Mouse (Mus musculus) CH12.LX (cell line): ENCODE data around the gene Lman1l. TPM values are rescaled to one million over a fixed set of nuclear protein-coding genes. Genes with fewer than 3 reads are reported as not detected.
A peak's percentile ranks its signal among the peaks of the same experiment; 100 is the strongest.

Experiments
- DNase-seq: peaks from one replicate; pipeline ENCODE4 v3.0.0-alpha.2; 2013; ENCODE audit errors: extremely low read depth
- H3K27ac ChIP-seq: 2 replicates; pipeline ENCODE4 v1.5.1; 2012; ENCODE audit warnings: low read depth, mild to moderate bottlenecking, control low read depth, moderate library complexity; ENCODE audit not compliant: insufficient read depth
- H3K27me3 ChIP-seq: replicated peaks from 2 replicates; pipeline ENCODE3; 2012; ENCODE audit warnings: inconsistent platforms
- H3K36me3 ChIP-seq, 2 experiments: replicated peaks in 1 of 2; 2 replicates each; pipeline versions ENCODE3 to v1.6.1; 2012; ENCODE audit warnings: inconsistent platforms in 1 of 2, low read length in 1 of 2, mild to moderate bottlenecking in 1 of 2, mixed read lengths in 1 of 2, moderate library complexity in 1 of 2; ENCODE audit not compliant: control insufficient read depth in 1 of 2, insufficient read depth in 1 of 2
- H3K4me1 ChIP-seq, 2 experiments: 2 replicates each; pipeline ENCODE4 v1.6.1; 2012; ENCODE audit warnings: inconsistent platforms in 1 of 2, moderate library complexity in 1 of 2; ENCODE audit not compliant: insufficient read depth in 2 of 2, control insufficient read depth in 1 of 2
- H3K4me2 ChIP-seq: 2 replicates; pipeline ENCODE4 v1.6.1; 2012; ENCODE audit warnings: low read depth, mild to moderate bottlenecking, control low read depth; ENCODE audit not compliant: poor library complexity, insufficient read depth, severe bottlenecking
- H3K4me3 ChIP-seq, 3 experiments: fragments of 150-350 bp in 1 of 3; sonication (generic) in 1 of 3; replicated peaks in 1 of 3; 2 replicates each; pipeline versions ENCODE3 to v1.5.1; 2011 to 2012; ENCODE audit warnings: low read depth in 2 of 3, low read length in 2 of 3, mild to moderate bottlenecking in 2 of 3, moderate library complexity in 2 of 3, control low read depth in 1 of 3, improper control_type of control experiment in 1 of 3, inconsistent platforms in 1 of 3, mixed read lengths in 1 of 3; ENCODE audit not compliant: poor library complexity in 1 of 3
- H3K79me2 ChIP-seq: replicated peaks from 2 replicates; pipeline ENCODE4 v1.6.1; 2012; ENCODE audit warnings: mild to moderate bottlenecking, moderate library complexity; ENCODE audit not compliant: control insufficient read depth, poor library complexity, insufficient read depth, severe bottlenecking; ENCODE audit errors: extremely low read depth
- H3K9ac ChIP-seq: 2 replicates; pipeline ENCODE4 v1.6.1; 2012; ENCODE audit warnings: low read depth, mild to moderate bottlenecking, control low read depth, moderate library complexity; ENCODE audit not compliant: insufficient read depth
- H3K9me3 ChIP-seq: replicated peaks from 2 replicates; pipeline ENCODE3; 2012; ENCODE audit warnings: low read length, inconsistent platforms, mixed read lengths
- BHLHE40 ChIP-seq: IDR thresholded peaks from 2 replicates; pipeline ENCODE4 v1.6.1; 2011; ENCODE audit warnings: mild to moderate bottlenecking, low read depth, low read length, improper control_type of control experiment
- CHD2 ChIP-seq: IDR thresholded peaks from 2 replicates; pipeline ENCODE4 v1.6.1; 2011; ENCODE audit warnings: low read length, improper control_type of control experiment
- E2F4 ChIP-seq: IDR thresholded peaks from 2 replicates; pipeline ENCODE4 v1.6.1; 2011; ENCODE audit warnings: low read depth, low read length, improper control_type of control experiment; ENCODE audit not compliant: insufficient replicate concordance
- ELF1 ChIP-seq: IDR thresholded peaks from 2 replicates; pipeline ENCODE4 v1.6.1; 2014; ENCODE audit warnings: low read depth, mild to moderate bottlenecking, inconsistent platforms, low read length, improper control_type of control experiment
- EP300 ChIP-seq: IDR thresholded peaks from 2 replicates; pipeline ENCODE4 v1.6.1; 2011; ENCODE audit warnings: low read length, improper control_type of control experiment
- IRF4 ChIP-seq: IDR thresholded peaks from 2 replicates; pipeline ENCODE4 v1.6.1; 2014; ENCODE audit warnings: low read depth, mild to moderate bottlenecking, inconsistent platforms, low read length, improper control_type of control experiment
- MAFK ChIP-seq: IDR thresholded peaks from 2 replicates; pipeline ENCODE4 v1.6.1; 2011; ENCODE audit warnings: low read length, improper control_type of control experiment; ENCODE audit not compliant: insufficient replicate concordance
- MEF2A ChIP-seq: IDR thresholded peaks from 2 replicates; pipeline ENCODE4 v1.6.1; 2014; ENCODE audit warnings: low read depth, mild to moderate bottlenecking, inconsistent platforms, low read length, improper control_type of control experiment, borderline replicate concordance
- MYC ChIP-seq: IDR thresholded peaks from 2 replicates; pipeline ENCODE4 v1.6.1; 2011; ENCODE audit warnings: low read depth, mild to moderate bottlenecking, improper control_type of control experiment, low read length
- NELFE ChIP-seq: IDR thresholded peaks from 2 replicates; pipeline ENCODE4 v1.6.1; 2011; ENCODE audit warnings: low read depth, low read length, improper control_type of control experiment
- POLR2A ChIP-seq: IDR thresholded peaks from 2 replicates; pipeline ENCODE4 v1.6.1; 2011; ENCODE audit warnings: low read depth, mild to moderate bottlenecking, improper control_type of control experiment, low read length
- POLR2AphosphoS2 ChIP-seq: IDR thresholded peaks from 2 replicates; pipeline ENCODE4 v1.6.1; 2011; ENCODE audit warnings: low read depth, low read length, improper control_type of control experiment
- RAD21 ChIP-seq: IDR thresholded peaks from 2 replicates; pipeline ENCODE4 v1.6.1; 2011; ENCODE audit warnings: low read depth, mild to moderate bottlenecking, low read length, improper control_type of control experiment, moderate library complexity
- SIN3A ChIP-seq: IDR thresholded peaks from 2 replicates; pipeline ENCODE4 v1.6.1; 2012; ENCODE audit warnings: low read length, improper control_type of control experiment, inconsistent platforms
- SMC3 ChIP-seq: IDR thresholded peaks from 2 replicates; pipeline ENCODE4 v1.6.1; 2011; ENCODE audit warnings: low read depth, low read length, improper control_type of control experiment
- TBP ChIP-seq: conservative IDR thresholded peaks from 2 replicates; pipeline ENCODE4 v1.6.1; 2011; ENCODE audit warnings: low read depth, low read length, improper control_type of control experiment
- TCF12 ChIP-seq: IDR thresholded peaks from 2 replicates; pipeline ENCODE4 v1.6.1; 2014; ENCODE audit warnings: low read depth, mild to moderate bottlenecking, inconsistent platforms, low read length, improper control_type of control experiment
- UBTF ChIP-seq: IDR thresholded peaks from 2 replicates; pipeline ENCODE4 v1.6.1; 2012; ENCODE audit warnings: low read depth, mild to moderate bottlenecking, inconsistent platforms, low read length, improper control_type of control experiment, moderate library complexity
- USF1 ChIP-seq: IDR thresholded peaks from 2 replicates; pipeline ENCODE4 v1.6.1; 2014; ENCODE audit warnings: low read depth, mild to moderate bottlenecking, inconsistent platforms, low read length, improper control_type of control experiment
- USF2 ChIP-seq: conservative IDR thresholded peaks from 2 replicates; pipeline ENCODE4 v1.6.1; 2011; ENCODE audit warnings: low read depth, low read length, improper control_type of control experiment
- ZC3H11A ChIP-seq: IDR thresholded peaks from 2 replicates; pipeline ENCODE4 v1.6.1; 2012; ENCODE audit warnings: low read depth, mild to moderate bottlenecking, inconsistent platforms, low read length, improper control_type of control experiment
- ZKSCAN1 ChIP-seq: IDR thresholded peaks from 2 replicates; pipeline ENCODE4 v1.6.1; 2012; ENCODE audit warnings: low read depth, inconsistent platforms, low read length, improper control_type of control experiment, borderline replicate concordance
- ZMIZ1 ChIP-seq: IDR thresholded peaks from 2 replicates; pipeline ENCODE4 v1.6.1; 2012; ENCODE audit warnings: low read depth, mild to moderate bottlenecking, inconsistent platforms, low read length, improper control_type of control experiment
- dilution Hi-C: fragments of 300-500 bp; cut with MboI; formaldehyde crosslinking; loops from 2 replicates; pipeline ENCODE4 v1.14.3; 2020; ENCODE audit warnings: low sequenced_read_pairs; ENCODE audit not compliant: extremely low pct_unique_long_range_greater_than_20kb, extremely low pct_ligation_motif_present
- in situ Hi-C: fragments of 300-500 bp; cut with MboI; formaldehyde crosslinking; loops from 3 replicates; pipeline ENCODE4 v1.14.3; 2019; ENCODE audit warnings: low sequenced_read_pairs, low pct_ligation_motif_present, low pct_unique_long_range_greater_than_20kb, mixed read lengths
- polyA plus RNA-seq: library from polyadenylated mRNA; unstranded; fragments of >175 nt; gene quantifications from 2 replicates; pipeline ENCODE4 v1.2.1, GENCODE M21; 2012; ENCODE audit warnings: low read depth; ENCODE audit not compliant: insufficient read length
- total RNA-seq, 2 experiments: library from RNA; depleted of rRNA; stranded (reverse); fragments of 300-350 nt in 1 of 2; fragments of >200 nt in 1 of 2; gene quantifications; 2 replicates each; pipeline ENCODE4 v1.2.3; 2012 to 2014

The Lman1l gene
- total and polyA plus RNA-seq, 3 experiments: 0.19 TPM; not detected in 2

DNA sequence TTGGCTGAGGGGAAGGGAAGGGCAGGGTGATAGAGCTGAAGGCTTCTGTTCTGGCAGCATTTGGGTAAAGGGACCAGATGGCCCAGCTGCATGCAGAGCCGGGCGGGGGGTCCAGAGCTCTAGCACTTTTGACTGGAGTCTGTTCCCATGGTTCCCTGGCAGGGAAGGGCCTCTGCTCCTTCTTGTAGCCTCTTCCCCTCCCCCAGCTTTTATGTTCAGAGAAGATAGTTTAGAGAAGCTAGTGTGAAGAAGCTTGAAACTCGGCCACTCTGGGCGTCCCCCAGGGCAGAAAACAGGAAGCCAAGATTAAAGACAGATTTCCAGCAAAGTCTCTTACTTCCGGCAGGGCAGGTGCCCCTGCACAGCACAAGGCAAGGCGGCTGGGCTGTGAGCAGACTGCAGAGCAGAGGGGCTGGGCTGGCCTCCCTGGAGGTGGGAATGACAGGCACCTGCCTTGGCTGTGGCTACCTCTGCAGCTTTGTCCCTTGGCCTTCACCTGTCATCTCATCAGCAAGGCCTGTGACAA lies 30.3 kb upstream of the Lman1l start:
- dilution Hi-C loops: no loop called here
- DNase-seq: peak; percentile 82
- H3K4me1 ChIP-seq: peaks cover 20 to 74% of the 10 kb centered on the region in 2 experiments

DNA sequence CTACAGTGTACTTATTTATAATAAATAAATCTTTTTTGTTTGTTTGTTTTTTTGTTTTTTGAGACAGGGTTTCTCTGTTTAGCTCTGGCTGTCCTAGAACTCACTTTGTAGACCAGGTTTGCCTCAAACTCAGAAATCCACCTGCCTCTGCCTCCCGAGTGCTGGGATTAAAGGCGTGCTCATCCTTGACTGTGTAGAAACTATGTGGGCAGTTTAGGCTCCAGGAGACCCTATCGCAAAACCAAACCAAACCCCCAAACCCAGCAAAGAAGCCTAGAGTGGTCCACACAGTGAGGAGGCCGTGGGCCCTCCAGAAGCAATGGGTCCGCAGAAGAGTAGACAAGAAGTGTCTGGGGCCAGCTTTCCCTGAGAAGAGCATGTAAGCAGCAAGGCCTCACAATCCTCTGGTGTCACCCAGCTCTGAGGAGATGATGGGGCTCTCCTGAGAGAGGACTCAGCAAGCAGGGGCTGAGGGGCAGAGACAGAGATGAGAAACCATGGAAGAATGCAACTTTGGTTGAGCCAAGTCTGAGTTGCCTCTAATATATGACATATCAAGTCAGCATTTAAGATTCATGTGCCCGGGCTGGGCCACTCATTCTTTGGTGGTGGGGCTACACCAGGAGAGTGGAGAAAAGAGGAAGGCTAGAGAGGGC lies 29.7 kb upstream of the Lman1l start:
- no peak for DNase-seq

More for the DNA sequence above, 30.3 kb upstream of the Lman1l start:
- H3K27ac ChIP-seq: peak overlapping the region; percentile 79
- peaks cover 0 to 2% of the 10 kb centered on the region in 2 experiments for H3K36me3 ChIP-seq
- no peaks in the 10 kb centered on the region for H3K79me2 ChIP-seq
- in situ Hi-C loops: loop anchor here (5.0 to 10.0 kb wide), 3 partner anchors 34 to 344 kb away; partner anchors contain the start of gene Cox5a
- TF ChIP-seq TBP (0 out of 2 replicates have a peak, but pooled peaks have one; percentile 41), RAD21 (no peak), MEF2A (no peak; the same call in 1 of the 2 replicates), BHLHE40 (peak; percentile 39; the same call in 1 of the 2 replicates), CHD2 (peak; percentile 65), ELF1 (peak; percentile 71), E2F4 (no peak), SIN3A (no peak), USF2 (no peak), NELFE (no peak), USF1 (no peak), ZKSCAN1 (no peak), ZMIZ1 (no peak), EP300 (0 out of 2 replicates have a peak, but pooled peaks have one; percentile 16), POLR2A (peak; percentile 31; the same call in 1 of the 2 replicates), MAFK (no peak), IRF4 (no peak), POLR2AphosphoS2 (no peak), UBTF (no peak), MYC (no peak), TCF12 (peak; percentile 61; the same call in 1 of the 2 replicates), ZC3H11A (no peak)
- TF ChIP-seq, all 38 proteins: peak for 7
- peak overlapping the region; percentile 35 for H3K4me2 ChIP-seq
- H3K27me3 ChIP-seq: no peaks in the 10 kb centered on the region
- H3K4me3 ChIP-seq: peak overlapping the region in 2 of 3 experiments; percentile 33 to 42
- H3K9ac ChIP-seq: peak overlapping the region; percentile 2; the same call in 1 of the 2 replicates
- no peaks in the 10 kb centered on the region for H3K9me3 ChIP-seq

More for the DNA sequence above, 29.7 kb upstream of the Lman1l start:
- in situ Hi-C loops: loop anchor here (5.0 to 10.0 kb wide), 3 partner anchors 33 to 345 kb away; partner anchors contain the start of gene Cox5a
- Histone ChIP-seq H3K4me3 (peak overlapping the region in 1 of 3 experiments; percentile 42), H3K27me3 (no peaks in the 10 kb centered on the region), H3K27ac (peak overlapping the region; percentile 63), H3K9me3 (no peaks in the 10 kb centered on the region)
- dilution Hi-C loops: no loop called here
- TF ChIP-seq MAFK (no peak), SMC3 (no peak), POLR2A (no peak), ZKSCAN1 (no peak)
- TF ChIP-seq, all 38 proteins: peak for 0
- Histone ChIP-seq H3K79me2 (no peaks in the 10 kb centered on the region), H3K4me2 (peak overlapping the region; percentile 35; the same call in 1 of the 2 replicates), H3K9ac (peak overlapping the region; percentile 2; the same call in 1 of the 2 replicates), H3K4me1 (peaks cover 20 to 70% of the 10 kb centered on the region in 2 experiments), H3K36me3 (peaks cover 0 to 2% of the 10 kb centered on the region in 2 experiments)
